Mouse (Mus musculus) gastrocnemius, postnatal 4 days (tissue): ENCODE measurements around the gene Tpra1. TPM values are rescaled to one million over a fixed set of nuclear protein-coding genes. Genes with fewer than 3 reads are reported as not detected.

Source experiments
- DNase-seq, 2 experiments: peaks; one replicate each; pipeline ENCODE4 v3.0.0; 2021 to 2022; ENCODE audit warnings: low spot score in 2 of 2, mixed read lengths in 2 of 2
- total RNA-seq, 2 experiments: library from RNA; stranded (reverse); gene quantifications; 2 replicates each; pipeline ENCODE4 v1.2.3; 2021

The Tpra1 gene
- total RNA-seq, 2 experiments from 2014 or later = 23.4 to 27.2 TPM

DNA sequence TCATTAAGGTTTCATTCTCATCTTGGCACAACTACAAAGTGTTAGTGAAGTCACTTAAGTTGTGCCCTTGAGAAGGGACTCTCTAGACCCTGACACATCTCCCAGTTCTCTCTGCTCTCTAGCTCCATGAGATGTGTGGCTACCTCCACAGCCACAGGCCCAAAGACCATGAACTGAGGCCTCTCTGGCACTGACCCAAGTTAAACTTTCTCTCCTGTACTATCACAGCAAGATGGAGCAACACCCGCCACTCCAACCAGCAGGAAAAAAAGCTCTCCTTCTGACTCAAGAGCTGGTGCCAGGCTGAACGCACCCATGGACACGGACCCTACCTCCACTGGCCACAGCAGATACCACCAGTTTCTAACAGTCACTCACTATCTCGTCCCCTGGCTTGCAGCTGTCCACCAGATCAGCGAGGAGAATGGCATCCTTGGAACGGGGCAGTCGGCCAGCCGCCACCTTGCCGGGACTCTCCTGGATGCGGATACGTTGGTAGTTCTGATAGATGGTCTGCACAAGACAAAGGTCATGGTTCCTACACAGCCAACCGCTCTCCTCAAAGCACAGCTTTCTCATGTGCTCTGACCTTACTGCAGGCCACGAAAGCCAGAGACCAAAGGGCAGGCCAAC lies 12.5 kb upstream of the Tpra1 start:
- DNase-seq = no peak

DNA sequence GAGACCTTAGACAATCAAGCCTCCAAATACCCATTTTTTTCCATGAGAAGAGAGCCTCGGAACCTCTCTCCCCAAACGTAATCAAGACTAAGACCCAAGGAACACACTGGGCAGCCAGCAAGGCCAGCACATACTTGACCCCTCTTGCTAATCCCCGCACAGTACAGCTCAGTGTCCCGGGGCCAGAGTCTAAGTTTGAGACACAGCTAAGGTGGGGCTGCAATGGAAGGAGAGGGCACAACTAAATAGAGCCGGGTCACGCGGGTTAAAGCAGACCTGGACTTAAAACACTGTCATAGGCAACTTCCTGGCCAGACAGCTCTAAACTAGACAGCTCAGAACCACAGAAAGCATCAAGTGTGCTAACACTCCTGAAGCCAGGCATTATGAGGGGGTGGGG lies 11.2 kb upstream of the Tpra1 start:
- no peak for DNase-seq

DNA sequence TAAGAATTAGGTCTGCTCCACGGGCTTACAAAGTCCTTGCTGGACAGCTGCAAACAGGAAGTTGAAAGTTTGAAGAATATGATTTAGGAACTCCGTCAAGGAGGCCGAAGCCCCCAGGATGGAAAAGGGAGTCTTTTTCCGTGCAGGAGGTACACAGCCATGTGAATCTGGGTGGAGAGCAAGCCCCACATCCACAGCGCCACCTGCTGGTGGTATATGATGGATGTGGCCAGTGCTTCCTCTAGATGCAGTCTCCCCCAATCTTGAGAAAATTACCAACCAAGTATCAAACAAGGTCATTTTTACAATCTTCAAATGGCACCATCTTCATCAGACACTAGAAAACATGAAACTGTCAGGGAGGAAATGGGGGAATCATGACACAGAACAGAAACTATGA lies 8.5 kb upstream of the Tpra1 start:
- DNase-seq = peak in 1 of 2 experiments; percentile 56

DNA sequence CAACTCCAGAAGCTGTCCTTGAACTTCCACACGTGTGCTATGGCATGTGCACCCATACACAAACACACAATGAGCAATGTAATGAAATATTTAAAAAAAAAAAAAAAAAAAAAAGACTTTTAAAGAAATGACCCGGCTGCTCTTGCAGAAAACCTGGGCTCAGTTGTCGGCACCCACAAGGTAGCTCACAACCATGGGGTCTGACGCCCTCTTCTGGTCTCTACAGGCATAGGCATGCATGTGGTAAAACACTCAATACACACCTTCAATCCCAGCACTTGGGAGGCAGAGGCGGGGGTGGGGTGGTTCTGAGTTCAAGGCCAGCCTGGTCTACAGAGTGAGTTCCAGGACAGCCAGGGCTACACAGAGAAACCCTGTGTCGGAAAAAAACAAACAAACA lies 6.1 kb upstream of the Tpra1 start:
- no peak for DNase-seq

DNA sequence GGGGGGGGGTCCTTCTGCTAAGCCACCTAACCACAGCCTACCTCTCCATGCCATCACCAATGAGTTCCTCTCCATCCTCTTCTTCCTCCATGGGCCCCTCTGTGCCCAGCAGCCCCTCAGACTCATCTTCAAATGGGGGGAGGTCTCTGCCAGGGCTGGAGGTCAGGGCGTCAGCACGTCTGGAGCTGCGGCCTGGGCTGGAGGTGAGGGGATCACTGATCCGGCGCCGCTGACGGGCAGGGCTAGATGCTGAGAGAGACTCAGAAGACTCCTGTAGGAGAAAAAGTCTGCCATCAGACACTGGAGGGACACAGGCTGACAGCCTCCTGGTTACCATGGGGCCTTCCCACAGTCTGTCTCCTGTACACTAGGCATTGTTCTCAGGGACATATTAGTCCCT lies 4.8 kb upstream of the Tpra1 start:
- peak in 1 of 2 experiments; percentile 8 for DNase-seq

DNA sequence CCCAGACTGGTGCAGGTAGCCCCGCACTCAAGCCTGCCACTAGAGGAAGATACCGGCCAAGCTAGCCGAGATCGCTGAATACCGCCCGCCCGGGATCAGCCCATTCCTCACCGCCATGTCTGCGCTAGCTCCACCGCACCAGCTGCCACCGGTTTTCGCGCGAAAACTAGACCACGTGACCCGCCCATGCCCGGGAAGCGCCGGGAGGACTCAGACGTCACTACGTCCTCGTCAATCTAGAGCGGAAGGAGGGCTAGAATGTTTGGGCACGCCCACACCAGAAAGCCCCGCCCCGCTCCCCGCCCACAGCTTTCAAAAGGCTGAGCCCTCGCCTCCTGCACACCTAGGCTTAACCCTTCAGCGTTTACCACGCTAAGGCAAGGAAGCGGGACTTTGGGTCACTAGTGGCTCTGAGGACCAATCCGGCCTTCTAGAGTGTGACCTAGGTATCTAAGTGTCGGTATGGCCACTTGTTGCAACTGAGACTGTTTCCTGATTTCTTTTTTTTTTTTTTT lies 3.5 kb upstream of the Tpra1 start, which contains the start of gene Mcm2:
Gene Mcm2, minus strand, starts transcription at position 247 of the 515 bp plus-strand sequence.
- DNase-seq = peak; percentile 84 to 94

DNA sequence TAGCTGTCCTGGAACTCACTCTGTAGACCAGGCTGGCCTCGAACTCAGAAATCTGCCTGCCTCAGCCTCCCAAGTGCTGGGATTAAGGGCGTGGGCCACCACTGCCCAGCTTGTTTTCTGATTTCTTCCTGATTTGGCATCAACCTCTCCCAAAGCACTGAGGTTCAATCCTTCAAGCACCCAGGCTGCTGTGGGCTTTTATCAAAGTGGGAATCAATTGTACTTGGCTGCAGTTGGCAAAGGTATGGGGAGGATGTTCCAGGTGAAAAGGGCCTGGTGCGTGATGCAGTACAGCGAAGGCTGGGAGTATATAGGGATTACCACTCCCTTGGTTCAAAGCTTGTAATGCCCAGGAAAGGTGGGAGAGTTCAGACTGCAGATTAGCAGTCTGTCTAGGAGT lies 3.0 kb upstream of the Tpra1 start:
- DNase-seq = peak in 1 of 2 experiments; percentile 8

DNA sequence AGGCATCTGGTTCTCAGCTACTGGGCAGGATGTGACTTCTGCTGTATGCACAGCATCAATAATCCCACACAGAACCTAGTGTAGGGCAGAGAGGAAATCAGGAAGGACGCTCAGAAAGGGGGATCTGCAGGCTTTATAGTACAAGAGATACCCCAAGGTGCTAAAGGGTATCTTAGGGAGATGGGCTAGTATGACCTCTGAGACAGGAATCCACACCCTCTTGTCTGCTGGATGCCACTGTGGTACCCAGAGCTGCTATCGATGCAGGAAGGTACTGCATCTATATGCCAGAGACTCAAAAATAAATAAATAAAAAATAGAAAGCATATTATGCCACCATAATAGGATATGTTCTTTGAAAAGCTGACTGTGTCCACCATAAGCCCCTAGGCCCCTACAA lies 2.4 kb upstream of the Tpra1 start:
- DNase-seq = no peak

DNA sequence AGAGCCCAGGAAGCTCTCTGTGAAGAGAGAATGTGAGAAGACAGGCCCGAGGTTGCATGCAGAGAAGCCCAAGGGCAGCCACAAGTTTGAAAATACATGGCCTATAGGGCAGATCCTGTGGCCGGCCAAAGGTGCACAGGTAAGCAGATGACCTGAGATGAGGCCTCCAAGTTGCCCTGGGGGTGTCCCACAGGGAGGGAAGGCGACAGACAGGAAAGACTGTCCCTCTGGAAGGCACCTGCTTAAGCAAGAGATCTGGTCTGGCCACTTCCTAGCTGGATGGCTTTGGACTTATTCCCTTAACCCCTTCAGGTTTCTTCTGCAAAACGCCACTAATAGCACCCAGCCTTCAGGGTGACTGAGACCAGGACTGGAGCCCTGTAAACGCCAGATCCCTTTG lies 580 bp upstream of the Tpra1 start:
- DNase-seq = no peak

DNA sequence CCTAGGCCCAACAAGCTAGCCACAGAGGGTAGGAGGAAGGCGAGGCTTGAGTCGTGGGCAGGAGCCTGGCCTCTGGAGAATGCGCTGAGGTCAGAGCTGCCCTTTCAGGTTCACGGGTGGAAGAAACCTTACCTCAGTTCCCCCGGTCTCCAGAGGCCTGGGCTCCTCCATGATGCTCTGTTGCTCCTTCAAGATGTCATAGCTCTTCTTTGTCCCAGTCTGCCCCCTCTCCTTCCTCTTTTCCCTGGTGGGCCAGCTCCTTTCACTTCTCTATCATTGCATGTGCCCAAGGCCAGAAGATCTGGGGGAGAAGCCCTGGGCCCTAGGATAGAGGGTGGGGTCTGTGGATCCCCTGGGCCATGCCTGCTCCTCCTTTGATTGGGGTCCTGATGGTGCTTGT lies 1.7 kb downstream of the Tpra1 start:
- DNase-seq = peak in 1 of 2 experiments; percentile 9

DNA sequence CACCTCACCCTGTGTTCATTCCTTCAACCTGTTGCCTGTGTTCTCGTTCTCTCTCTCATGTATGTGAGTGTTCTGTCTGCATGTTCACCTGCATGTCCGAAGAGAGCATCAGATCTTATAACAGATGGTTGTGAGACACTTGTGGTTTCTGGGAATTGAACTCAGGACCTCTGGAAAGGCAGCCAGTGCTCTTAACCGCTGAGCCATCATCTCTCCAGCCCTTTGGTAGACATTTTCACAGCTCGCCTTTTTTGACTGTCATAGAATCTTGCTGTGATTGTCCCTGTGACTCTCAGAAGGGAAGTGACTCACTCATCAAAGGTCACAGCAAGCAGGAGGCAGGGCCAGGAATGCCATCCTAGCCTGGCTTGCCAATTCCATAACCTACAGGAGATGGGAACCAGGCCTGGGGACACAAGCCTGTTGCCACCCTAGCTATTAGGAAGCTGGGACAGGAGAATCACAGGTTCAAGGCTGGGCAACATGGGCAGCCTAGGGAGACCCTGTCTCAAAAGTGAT lies 2.5 kb downstream of the Tpra1 start:
- DNase-seq = no peak

DNA sequence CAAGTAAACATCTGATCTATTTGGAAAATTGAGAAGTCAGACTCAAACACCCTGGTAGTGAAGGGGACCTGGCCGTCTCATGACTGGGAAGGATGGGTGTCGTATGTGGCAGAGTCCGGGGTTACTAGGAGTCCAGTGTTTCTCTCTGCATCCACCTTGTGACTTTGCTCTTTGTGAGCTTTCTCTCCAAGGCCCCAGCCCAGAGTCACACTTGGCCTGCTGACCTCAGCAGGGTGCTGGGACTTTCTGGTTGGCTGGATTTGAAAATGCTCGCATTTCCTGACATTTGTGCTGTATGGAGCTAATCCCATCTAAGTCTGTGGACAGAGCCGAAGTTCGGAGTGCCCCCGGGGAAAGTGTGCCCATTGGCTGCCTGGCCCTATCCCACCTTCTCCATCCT lies 3.0 kb downstream of the Tpra1 start:
- no peak for DNase-seq

DNA sequence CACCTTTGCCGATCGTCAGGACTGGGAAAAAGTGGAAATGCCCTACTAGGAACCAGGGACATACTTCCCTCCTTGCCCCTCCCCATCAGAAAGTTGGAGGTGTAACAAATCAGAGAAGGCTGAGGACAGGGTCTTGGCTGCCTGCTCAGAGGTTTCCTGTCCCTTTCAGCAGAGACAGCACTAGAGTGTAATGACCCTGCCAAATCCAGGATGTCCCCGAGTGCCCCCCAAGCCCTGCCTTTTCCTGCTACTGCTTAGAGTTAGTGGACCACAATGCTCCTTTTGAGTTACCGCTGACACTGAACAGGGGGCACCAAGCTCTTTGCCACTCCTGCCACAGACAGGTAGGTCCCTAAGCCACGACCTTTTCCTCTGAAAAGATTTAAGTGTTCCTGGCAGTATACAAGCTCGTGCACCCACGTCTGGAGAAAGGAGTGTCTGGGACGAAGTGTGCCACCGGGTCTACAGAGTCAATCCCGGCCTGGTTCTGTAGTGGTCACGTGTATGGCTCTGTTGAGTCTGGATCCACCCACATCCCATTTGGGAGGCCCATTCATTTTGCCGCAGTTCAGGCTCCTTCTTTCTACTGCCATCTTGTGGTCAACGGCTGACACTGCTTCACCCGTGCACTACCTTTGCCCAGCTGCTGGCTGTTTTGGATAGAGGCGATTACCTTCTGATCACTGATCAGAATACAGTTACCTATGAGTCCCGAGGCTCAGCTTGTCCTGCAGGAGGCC lies 4.5 kb downstream of the Tpra1 start:
- DNase-seq = peak in 1 of 2 experiments; percentile 47

DNA sequence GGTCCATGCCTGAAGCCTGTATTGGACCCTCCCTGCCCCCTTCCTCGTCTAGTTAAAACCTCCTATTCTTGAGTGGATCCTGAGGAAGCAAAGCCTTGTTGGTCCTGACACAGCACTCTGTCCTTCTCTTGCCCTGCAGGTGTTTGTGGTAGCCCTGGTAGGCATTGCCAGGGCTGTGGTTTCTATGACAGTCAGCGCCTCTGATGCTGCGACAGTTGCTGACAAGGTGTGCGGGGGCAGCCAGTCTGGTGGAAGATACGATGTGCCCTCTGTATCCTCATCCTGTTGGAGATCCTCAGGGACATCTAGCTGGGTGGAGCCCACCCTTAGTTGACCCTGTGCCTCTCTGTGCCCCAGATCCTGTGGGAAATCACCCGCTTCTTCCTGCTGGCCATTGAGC lies 7.1 kb downstream of the Tpra1 start:
- DNase-seq = no peak

DNA sequence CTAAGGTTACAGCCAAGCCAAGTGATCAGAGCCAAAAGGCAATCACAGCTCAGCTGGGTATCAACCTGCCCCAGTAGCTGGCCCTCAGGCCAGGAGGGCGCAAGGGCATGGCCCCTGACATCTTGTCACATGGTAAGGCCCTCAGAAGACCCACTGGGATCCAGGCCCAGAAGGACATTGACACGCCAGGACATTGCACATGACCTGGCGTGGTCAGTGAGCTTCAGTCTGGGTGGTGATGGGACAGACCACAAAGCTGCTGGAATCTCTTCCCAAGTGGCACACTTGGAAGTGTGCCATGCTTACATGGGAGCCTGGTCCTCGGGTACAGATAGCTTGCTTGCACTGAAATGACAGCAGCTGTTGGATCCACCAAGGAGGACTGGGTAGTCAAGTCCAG lies 11.0 kb downstream of the Tpra1 start:
- DNase-seq = no peak

DNA sequence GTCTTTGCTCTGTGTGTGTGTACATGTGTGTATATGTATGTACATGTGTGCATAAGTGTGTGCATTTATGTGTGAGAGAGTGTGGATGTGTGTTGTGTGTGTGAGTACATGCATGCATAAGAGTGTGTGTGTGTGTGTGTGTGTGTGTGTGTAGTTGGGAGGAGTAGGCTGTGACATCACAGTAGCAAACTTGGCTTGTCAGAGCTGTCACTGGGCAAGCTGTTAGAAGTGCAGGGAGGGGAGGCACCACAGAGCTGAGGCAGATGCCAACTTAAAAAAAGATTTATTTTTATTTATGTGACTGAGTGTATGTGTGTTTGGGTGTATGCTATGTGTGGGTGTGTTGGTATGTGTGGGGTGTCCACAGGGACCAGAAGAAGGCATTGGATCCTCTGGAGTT lies 11.4 kb downstream of the Tpra1 start:
- no peak for DNase-seq

DNA sequence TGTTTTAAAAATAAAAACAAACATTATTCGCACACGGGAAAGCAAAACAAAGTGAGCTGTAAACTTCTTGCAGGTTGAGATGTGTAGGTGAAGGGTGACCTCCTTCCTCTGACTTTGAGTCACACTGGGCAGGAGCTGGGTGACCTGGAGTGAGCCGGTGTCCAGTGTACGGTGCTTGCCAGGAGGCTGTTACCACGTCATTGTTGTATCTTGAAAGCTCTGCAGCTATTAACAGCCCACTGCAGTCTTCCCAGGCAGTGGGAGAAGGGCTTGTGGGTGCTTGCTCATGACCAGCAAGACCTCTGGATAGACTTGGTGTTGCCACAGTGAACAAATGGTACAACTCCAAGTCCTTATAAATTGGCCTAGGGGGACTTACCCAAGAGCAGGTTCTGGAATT lies 12.7 kb downstream of the Tpra1 start:
- DNase-seq = no peak

DNA sequence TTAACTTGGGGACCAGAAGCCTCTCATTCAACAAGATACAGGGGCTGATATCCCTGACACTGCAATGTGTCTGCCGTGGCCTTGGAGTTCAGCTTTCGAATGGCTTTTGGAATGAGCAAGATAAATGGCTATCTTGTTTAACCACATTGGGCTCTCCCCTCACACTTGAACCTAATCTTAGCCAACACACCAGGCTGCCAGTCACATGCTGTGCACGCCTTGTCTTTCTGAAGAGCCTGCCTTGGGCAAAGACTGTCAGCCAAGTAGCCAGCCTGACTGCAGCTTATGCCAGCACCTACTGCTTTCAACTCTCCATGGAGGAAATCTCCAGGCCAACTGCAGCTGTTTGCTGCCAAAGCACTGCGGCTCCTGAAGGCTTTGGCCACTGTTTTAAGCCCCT lies 13.5 kb downstream of the Tpra1 start:
- no peak for DNase-seq

DNA sequence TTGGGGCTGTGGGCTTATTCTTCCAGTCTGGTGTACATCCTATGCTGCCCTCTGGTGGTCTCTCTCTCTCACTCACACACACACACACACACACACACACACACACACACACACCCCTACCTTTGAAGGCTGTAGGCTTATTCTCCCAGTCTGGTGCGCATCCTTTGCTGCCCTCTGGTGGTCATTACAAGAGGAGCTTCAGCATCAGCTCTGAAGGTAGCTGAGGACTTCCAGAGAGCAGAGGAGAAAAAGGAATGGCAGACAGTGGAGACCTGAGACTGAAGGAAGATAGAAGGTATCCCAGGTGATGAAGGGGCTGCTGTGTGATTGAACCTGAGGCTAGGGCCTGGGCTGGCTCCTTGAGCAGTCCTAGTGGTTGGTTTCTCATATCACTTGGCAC lies 14.1 kb downstream of the Tpra1 start:
- DNase-seq = no peak

DNA sequence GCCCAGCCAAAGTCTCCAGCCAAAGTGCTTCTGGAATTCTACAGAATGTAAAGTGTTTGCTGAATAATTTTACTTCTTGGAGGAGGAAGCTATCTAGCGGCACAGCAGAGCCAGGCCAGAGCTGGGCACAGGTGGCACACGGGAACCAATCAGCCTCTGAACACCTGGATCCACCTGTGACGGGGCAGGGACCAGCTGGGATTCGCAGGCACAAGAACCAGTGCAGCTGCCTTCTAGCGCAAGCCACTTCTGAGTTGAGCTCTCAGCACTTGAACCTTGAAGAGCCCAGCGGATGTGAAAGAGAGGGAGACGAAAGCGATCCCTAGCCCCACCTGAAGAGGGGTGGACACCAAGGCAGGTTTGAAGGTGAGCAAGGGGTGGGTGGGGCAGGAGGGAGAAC lies 16.8 kb downstream of the Tpra1 start:
- no peak for DNase-seq

DNA sequence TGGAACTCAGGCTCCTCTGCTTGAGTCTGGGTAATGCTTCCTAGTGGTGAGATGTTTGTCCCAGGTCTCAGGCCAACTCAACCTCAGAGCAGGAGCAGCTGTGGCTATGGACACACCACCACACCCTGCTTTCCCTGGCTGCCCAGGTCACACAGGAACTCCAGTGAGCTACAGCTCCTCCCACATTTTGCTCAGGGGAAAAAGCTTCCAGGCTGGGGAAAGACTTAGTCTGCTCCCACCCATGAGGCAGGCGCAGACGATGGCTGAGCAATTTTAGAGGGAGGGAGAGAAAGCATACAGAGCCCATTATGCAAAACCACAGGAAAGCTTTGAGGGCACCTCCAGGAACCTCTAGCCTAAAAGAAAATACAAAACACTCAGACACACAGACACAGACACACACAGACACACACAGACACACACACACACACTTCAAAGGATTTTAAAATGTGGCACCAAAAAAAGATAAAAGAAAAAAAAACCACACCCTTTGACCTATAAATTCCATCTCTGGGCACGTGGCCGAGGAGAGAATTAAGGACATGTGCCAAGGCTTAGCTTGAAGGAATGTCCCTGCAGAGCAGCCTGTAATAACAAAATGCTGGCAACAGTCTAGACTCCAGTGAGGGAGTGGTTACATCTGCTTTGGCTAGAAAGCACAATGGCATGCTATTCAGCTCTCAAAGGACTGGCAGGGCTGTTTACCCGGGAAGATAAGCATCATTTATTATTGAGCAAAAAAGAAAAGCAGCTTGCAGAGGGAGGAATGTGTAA lies 22.6 kb downstream of the Tpra1 start:
- DNase-seq = peak in 1 of 2 experiments; percentile 70
